9 mouse cellular contexts compared by ENCODE assay signal in the genomic region with DNA sequence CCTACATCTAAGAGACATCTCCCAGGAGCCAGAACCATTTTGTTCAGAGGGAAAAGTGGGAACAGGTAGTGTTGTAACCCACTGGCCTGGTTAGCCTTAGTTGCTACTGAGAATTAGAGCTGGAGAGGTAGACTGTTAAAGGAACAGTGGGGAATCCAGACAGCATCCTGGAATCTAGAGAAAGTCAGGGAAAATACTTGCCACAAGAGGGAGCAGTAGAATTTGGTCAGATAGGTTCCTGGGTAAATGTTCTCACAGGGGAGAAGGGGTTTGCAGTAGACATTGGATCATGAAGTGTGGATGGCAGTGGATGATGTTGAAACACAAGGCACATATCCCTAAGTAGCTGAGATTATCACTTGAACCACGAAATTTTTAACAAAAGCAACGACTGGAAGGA.
A peak's percentile ranks its signal among the peaks of the same experiment; 100 is the strongest.
DNase-seq lines count a peak whose midpoint lies in the region; ATAC-seq and TF ChIP-seq lines count a peak whose summit lies in the region.
"Had no signal": no experiment of that assay in that cellular context is flagged by ENCODE, and none has a peak within 500 bp of the region (broad histone marks: within the 10 kb centered on the region; RNA-seq: fewer than 3 reads in every experiment).

No protein-coding gene starts in this region.

- no peak for TF ChIP-seq POLR2A in cortical plate, adult 2 months (IDR thresholded peaks at IDR 0.05; ENCODE audit: extremely low read depth, insufficient read depth, low read length)

- H3K27ac ChIP-seq in forebrain, embryonic 16.5 days (ENCODE audit: low read length), result peak overlapping the region; percentile 37; the same call in 1 of the 2 replicates
- no peak overlapping the region for H3K27ac ChIP-seq in forebrain, embryonic 10.5 days
- H3K27ac ChIP-seq in cortical plate, adult 2 months (ENCODE audit: insufficient read depth, low read length), result no peak overlapping the region; the same call in 1 of the 2 replicates
- H3K27ac ChIP-seq in midbrain, embryonic 14.5 days (replicated peaks; ENCODE audit: low read depth, low read length), result no peak overlapping the region
- H3K27ac ChIP-seq: limb, embryonic 15.5 days had no signal

- H3K4me3 ChIP-seq in forebrain, embryonic 16.5 days (replicated peaks; ENCODE audit: low read length), result peak overlapping the region; percentile 13; the same call in 1 of the 2 replicates
- H3K4me3 ChIP-seq in forebrain, embryonic 10.5 days, result no peak overlapping the region
- peak overlapping the region; percentile 83 for H3K4me3 ChIP-seq in cortical plate, adult 2 months (ENCODE audit: insufficient read depth, low read length)
- H3K4me3 ChIP-seq in midbrain, embryonic 14.5 days (replicated peaks; ENCODE audit: low read depth, low read length), result no peak overlapping the region
- H3K4me3 ChIP-seq: limb, embryonic 15.5 days had no signal

- no peak for DNase-seq in forebrain, embryonic 10.5 days (ENCODE audit: extremely low spot score, low spot score)
- peak; percentile 29 for DNase-seq in layer of hippocampus, adult 9-11 months
- no peak for DNase-seq in layer of hippocampus, postnatal 25 days (ENCODE audit: extremely low spot score in 1 of 2, low spot score in 1 of 2)
- peak; percentile 79 for DNase-seq in midbrain, embryonic 14.5 days
- no peak for DNase-seq in right cerebral cortex, adult 2 months (ENCODE audit: low spot score in 2 of 2)
- no peak for DNase-seq in spleen, postnatal 14 days (ENCODE audit: low spot score in 2 of 2)

- WGBS in forebrain, embryonic 16.5 days, result 37% methylated on average over 2 of the region's 2 CpGs
- 40% methylated on average over 2 of the region's 2 CpGs for WGBS in forebrain, embryonic 10.5 days
- 52% methylated on average over 2 of the region's 2 CpGs for WGBS in midbrain, embryonic 14.5 days

- ATAC-seq in forebrain, embryonic 16.5 days, result no peak
- ATAC-seq in midbrain, embryonic 14.5 days (ENCODE audit: low FRiP score, low TSS enrichment), result no peak

- 0 out of 2 replicates have a peak, but pooled peaks cover 3% of the 10 kb centered on the region for H3K27me3 ChIP-seq in forebrain, embryonic 16.5 days (replicated peaks; ENCODE audit: control insufficient read depth, insufficient read depth, low read length)
- H3K27me3 ChIP-seq in forebrain, embryonic 10.5 days (ENCODE audit: poor library complexity, severe bottlenecking), result peaks cover 31% of the 10 kb centered on the region
- peaks cover 5% of the 10 kb centered on the region for H3K27me3 ChIP-seq in midbrain, embryonic 14.5 days (ENCODE audit: control insufficient read depth, insufficient read depth, low read length)

- no peaks in the 10 kb centered on the region for H3K36me3 ChIP-seq in forebrain, embryonic 16.5 days (ENCODE audit: control insufficient read depth, insufficient read depth)
- no peaks in the 10 kb centered on the region for H3K36me3 ChIP-seq in forebrain, embryonic 10.5 days (replicated peaks)
- no peaks in the 10 kb centered on the region for H3K36me3 ChIP-seq in midbrain, embryonic 14.5 days (ENCODE audit: control insufficient read depth, insufficient read depth, low read length)
- H3K36me3 ChIP-seq: limb, embryonic 15.5 days had no signal

- TF ChIP-seq CTCF in cortical plate, adult 2 months (IDR thresholded peaks at IDR 0.05; ENCODE audit: extremely low read depth, insufficient read depth, low read length), result peak; percentile 38; the same call in 1 of the 2 replicates

- no peaks in the 10 kb centered on the region for H3K9me3 ChIP-seq in forebrain, embryonic 16.5 days (ENCODE audit: control insufficient read depth, low read length)
- H3K9me3 ChIP-seq in forebrain, embryonic 10.5 days, result no peaks in the 10 kb centered on the region
- H3K9me3 ChIP-seq in midbrain, embryonic 14.5 days (ENCODE audit: control insufficient read depth, low read length), result no peaks in the 10 kb centered on the region
- H3K9me3 ChIP-seq: limb, embryonic 15.5 days had no signal

- H3K4me1 ChIP-seq in forebrain, embryonic 16.5 days (replicated peaks; ENCODE audit: control insufficient read depth, insufficient read depth, low read length), result peaks cover 22% of the 10 kb centered on the region
- H3K4me1 ChIP-seq in forebrain, embryonic 10.5 days, result peaks cover 30% of the 10 kb centered on the region
- H3K4me1 ChIP-seq in cortical plate, adult 2 months (ENCODE audit: control insufficient read depth, insufficient read depth, low read length), result peaks cover 2% of the 10 kb centered on the region; the same call in 1 of the 2 replicates
- peaks cover 12% of the 10 kb centered on the region for H3K4me1 ChIP-seq in midbrain, embryonic 14.5 days (ENCODE audit: control insufficient read depth, insufficient read depth, low read length)

- peak overlapping the region; percentile 59 for H3K4me2 ChIP-seq in forebrain, embryonic 16.5 days (ENCODE audit: low read length)
- peak overlapping the region; percentile 70 for H3K4me2 ChIP-seq in midbrain, embryonic 14.5 days (ENCODE audit: low read length)
- H3K4me2 ChIP-seq: limb, embryonic 15.5 days had no signal

- no peak overlapping the region for H3K9ac ChIP-seq in forebrain, embryonic 16.5 days (replicated peaks; ENCODE audit: low read depth, low read length)
- H3K9ac ChIP-seq in midbrain, embryonic 14.5 days (replicated peaks; ENCODE audit: low read length), result no peak overlapping the region
- H3K9ac ChIP-seq: limb, embryonic 15.5 days had no signal

Comparison
In these comparisons a context has a peak if more than half of its experiments do, and no peak if none do; other contexts are left out.
1. H3K4me3 ChIP-seq: peak in forebrain, embryonic 16.5 days (single experiment) and cortical plate, adult 2 months (single experiment); none in forebrain, embryonic 10.5 days (single experiment) and midbrain, embryonic 14.5 days (single experiment).
2. DNase-seq: peak in layer of hippocampus, adult 9-11 months (single experiment) and midbrain, embryonic 14.5 days (single experiment); none in forebrain, embryonic 10.5 days (single experiment), layer of hippocampus, postnatal 25 days (0 of 2), right cerebral cortex, adult 2 months (0 of 2) and spleen, postnatal 14 days (0 of 2).